Mouse (Mus musculus) heart, postnatal 10 days (tissue): ENCODE measurements around the gene Gnaz. TPM values are rescaled to one million over a fixed set of nuclear protein-coding genes. Genes with fewer than 3 reads are reported as not detected.

Experiments used
- DNase-seq, 2 experiments: peaks; one replicate each; pipeline ENCODE4 v3.0.0; 2021
- intact Hi-C: fragments of 180-260 bp; cut with DNase I; formaldehyde crosslinking; loops from one replicate; pipeline ENCODE4 v1.15.1; 2025
- total RNA-seq, 2 experiments: library from RNA; stranded (reverse); gene quantifications; 2 replicates each; pipeline ENCODE4 v1.2.3; 2021

Gene Gnaz
- total RNA-seq, 2 experiments from 2014 or later, result 1.3 to 1.5 TPM

DNA sequence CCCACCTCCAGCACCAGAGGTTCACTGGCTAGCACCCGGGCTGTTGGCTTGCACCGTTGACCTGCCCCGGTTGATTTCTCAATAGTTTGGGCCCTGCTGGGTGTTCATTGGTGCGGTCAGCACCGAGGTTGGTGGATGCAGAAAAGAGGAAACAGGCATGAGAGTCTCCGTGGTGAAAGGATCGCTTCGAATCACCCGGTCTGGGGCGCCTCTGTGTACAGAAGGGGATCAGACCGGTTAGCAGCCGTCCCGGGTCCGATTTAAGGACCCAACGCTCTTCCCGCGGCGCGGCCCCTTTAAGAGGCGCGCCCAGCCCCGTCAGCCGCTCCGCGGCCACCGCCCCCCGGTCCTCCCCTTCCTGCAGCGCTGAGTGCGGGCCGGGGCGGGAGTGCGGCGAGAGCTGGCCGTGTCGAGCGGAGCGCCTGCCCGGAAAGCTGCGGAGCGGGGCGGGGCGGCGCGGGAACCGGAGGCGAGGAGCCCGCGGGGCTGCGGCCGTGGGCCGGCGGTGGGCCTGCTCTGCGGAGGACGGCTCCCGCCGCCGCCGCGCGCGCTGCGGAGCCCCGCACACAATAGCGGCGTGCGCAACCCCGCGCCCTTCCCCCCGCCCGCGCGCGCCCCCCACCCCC, 93.4 kb downstream of the Gnaz start, which contains the start of gene Bcr:
Gene Bcr, plus strand, starts transcription at position 376 of the 626 bp plus-strand sequence.
- intact Hi-C loops, result no loop called here
- DNase-seq, result peak; percentile 76 to 81

- intact Hi-C loops, result no loop called here
- peak; percentile 24 to 34 for DNase-seq
Measured at GRCm38 (mm10) chr10:75060843-75061235, 93.9 kb downstream of the Gnaz start.

DNA sequence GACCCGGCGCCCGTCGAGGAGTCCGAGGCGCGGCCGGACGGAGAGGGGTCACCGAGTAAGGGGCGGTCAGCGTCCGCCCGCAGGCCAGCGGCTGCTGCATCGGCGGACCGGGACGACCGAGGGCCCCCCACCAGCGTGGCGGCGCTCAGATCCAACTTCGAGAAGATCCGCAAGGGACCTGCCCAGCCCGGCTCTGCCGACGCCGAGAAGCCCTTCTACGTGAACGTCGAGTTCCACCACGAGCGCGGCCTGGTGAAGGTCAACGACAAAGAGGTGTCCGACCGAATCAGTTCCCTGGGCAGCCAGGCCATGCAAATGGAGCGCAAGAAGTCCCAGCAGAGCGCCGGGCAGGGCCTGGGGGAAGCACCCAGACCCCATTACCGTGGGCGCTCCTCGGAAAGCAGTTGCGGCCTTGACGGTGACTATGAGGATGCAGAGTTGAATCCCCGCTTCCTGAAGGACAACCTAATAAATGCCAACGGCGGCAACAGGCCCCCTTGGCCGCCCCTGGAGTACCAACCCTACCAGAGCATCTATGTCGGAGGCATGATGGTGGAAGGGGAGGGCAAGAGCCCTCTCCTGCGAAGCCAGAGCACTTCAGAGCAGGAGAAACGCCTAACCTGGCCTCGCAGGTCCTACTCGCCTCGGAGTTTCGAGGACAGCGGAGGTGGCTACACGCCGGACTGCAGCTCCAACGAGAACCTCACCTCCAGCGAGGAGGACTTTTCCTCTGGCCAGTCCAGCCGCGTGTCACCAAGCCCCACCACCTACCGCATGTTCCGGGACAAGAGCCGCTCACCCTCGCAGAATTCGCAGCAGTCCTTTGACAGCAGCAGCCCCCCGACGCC, 94.6 kb downstream of the Gnaz start:
- intact Hi-C loops, result loop anchor here (2.0 kb wide), 1 partner anchor 47 kb away; no protein-coding TSS in a partner anchor
- peak; percentile 27 to 39 for DNase-seq

GRCm38 (mm10) chr10:75062189-75062561, 95.2 kb downstream of the Gnaz start:
- intact Hi-C loops, result loop anchor here (2.0 kb wide), 1 partner anchor 47 kb away; no protein-coding TSS in a partner anchor
- peak in 1 of 2 experiments; percentile 22 for DNase-seq

GRCm38 (mm10) chr10:75062621-75063020, 95.6 kb downstream of the Gnaz start:
- intact Hi-C loops, result loop anchor here (2.0 kb wide), 1 partner anchor 46 kb away; no protein-coding TSS in a partner anchor
- no peak for DNase-seq

- DNase-seq, result peak; percentile 17 to 25
- intact Hi-C loops, result loop anchor here (2.0 kb wide), 1 partner anchor 45 kb away; no protein-coding TSS in a partner anchor
Measured at GRCm38 (mm10) chr10:75063301-75063965, 96.5 kb downstream of the Gnaz start.

GRCm38 (mm10) chr10:75065691-75066090, 98.7 kb downstream of the Gnaz start:
- no peak for DNase-seq
- intact Hi-C loops, result no loop called here

Other genes with a start within 250 kb of the Gnaz start
- not detected for gene Rsph14, start 65.4 kb downstream of the Gnaz start, total RNA-seq
- gene Rab36, start 69.9 kb downstream of the Gnaz start, total RNA-seq, result 1 to 10 TPM; 1.6 to 1.8 TPM
- 10 to 100 TPM; 11.1 to 11.7 TPM for gene Bcr, start 93.4 kb downstream of the Gnaz start, total RNA-seq
- 10 to 100 TPM; 36.9 to 49.4 TPM for gene Specc1l, start 244.9 kb downstream of the Gnaz start, total RNA-seq